Mouse (Mus musculus) lung, adult 2 months (tissue): Measurements from ENCODE around the gene Klk6. TPM values are rescaled to one million over a fixed set of nuclear protein-coding genes. Genes with fewer than 3 reads are reported as not detected.

ENCODE experiments used
- DNase-seq: peaks from one replicate; pipeline ENCODE4 v3.0.0; 2022
- H3K4me1 ChIP-seq: fragments of 200-500 bp; 2 replicates; pipeline ENCODE4 v1.6.1; 2011; ENCODE audit warnings: low read length; ENCODE audit not compliant: control insufficient read depth, insufficient read depth
- H3K4me3 ChIP-seq: fragments of 200-500 bp; replicated peaks from 2 replicates; pipeline ENCODE3; 2011; ENCODE audit warnings: low read depth, mild to moderate bottlenecking, control low read depth, low read length; ENCODE audit errors: extremely low read depth
- CTCF ChIP-seq: fragments of 200-500 bp; IDR thresholded peaks from 2 replicates; pipeline ENCODE4 v1.5.1; 2011; ENCODE audit warnings: mild to moderate bottlenecking, low read length, control low read depth; ENCODE audit not compliant: insufficient read depth
- POLR2A ChIP-seq: fragments of 200-500 bp; IDR thresholded peaks from 2 replicates; pipeline ENCODE4 v1.6.1; 2011; ENCODE audit warnings: low read depth, mild to moderate bottlenecking, control low read depth, low read length, borderline replicate concordance; ENCODE audit errors: extremely low read depth
- WGBS: fragments of 180-500 bp; shearing (Covaris S2); methylation state at CpG from one replicate; pipeline ENCODE4 v1.1.7; 2018; 5-methylcytosine and 5-hydroxymethylcytosine counted together
- polyA plus RNA-seq: library from polyadenylated mRNA; depleted of rRNA; stranded (reverse); fragments of >200 nt; gene quantifications from 2 replicates; pipeline ENCODE4 v1.2.3, GENCODE M21; 2012

Gene Klk6
- polyA plus RNA-seq, 1 experiment: 0.13 TPM

- TF ChIP-seq CTCF: no peak
- TF ChIP-seq POLR2A: no peak
- no peak for DNase-seq
- Histone ChIP-seq H3K4me1 (no peaks in the 10 kb centered on the region), H3K4me3 (no peak within 1 kb of the TSS)
- 53% methylated on average over 5 of the region's 5 CpGs for WGBS
Observed at GRCm38 (mm10) chr7:43810994-43811393, 13.3 kb upstream of the Klk6 start, which contains the start of gene Klk7. Gene Klk7 (plus strand): TSS chr7:43811294.

- WGBS: 85% methylated on average over 7 of the region's 7 CpGs
- no peak for TF ChIP-seq POLR2A
- no peak for TF ChIP-seq CTCF
- DNase-seq: no peak
- Histone ChIP-seq H3K4me1 (no peaks in the 10 kb centered on the region), H3K4me3 (no peak overlapping the region)
Observed at GRCm38 (mm10) chr7:43815211-43815610, 9.1 kb upstream of the Klk6 start.

DNA sequence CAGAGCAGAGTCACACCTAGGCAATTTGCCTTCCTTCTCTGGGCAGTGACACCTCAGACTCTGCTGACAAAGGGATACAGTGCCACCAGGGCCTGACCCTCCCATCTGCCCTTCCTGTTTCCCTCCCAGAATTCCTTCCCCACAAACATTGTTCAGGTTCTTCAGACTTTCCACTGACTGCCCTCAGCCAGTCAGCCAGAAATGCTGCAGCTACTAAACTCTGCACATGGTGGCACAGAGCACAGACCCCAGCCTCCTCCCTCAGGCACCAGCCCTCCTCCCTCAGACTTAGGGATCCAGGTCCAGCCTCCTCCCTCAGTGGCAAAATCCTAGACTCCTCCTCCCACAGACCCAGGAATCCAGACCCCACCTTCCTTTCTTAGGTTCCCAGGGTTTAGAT lies 7.6 kb upstream of the Klk6 start:
- Histone ChIP-seq H3K4me1 (no peaks in the 10 kb centered on the region), H3K4me3 (no peak overlapping the region)
- no peak for TF ChIP-seq POLR2A
- TF ChIP-seq CTCF: no peak
- no peak for DNase-seq

DNA sequence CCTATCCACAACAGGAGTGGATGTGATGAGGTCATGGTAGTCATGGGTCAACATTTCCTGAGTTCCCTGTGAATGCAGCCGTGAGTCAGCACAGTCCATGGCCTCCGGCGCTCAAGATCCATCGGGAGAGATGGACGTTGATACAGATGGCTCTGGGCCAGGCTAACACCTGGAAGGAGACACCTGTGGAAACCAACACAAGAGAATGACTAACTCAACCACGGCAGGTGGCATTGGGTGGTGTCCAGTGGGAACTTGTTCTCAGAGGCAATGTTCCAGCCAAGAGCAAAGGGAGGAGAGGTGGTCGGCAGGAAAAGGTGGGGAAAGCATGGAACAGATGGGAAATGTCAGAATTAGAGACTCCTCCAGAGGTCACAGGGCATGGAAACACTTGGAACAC lies 2.7 kb upstream of the Klk6 start:
- TF ChIP-seq CTCF: no peak
- no peak for TF ChIP-seq POLR2A
- Histone ChIP-seq H3K4me3 (no peak overlapping the region), H3K4me1 (no peaks in the 10 kb centered on the region)
- no peak for DNase-seq
- 86% methylated on average over 7 of the region's 7 CpGs for WGBS

- DNase-seq: no peak
- WGBS: 84% methylated on average over 5 of the region's 5 CpGs
- Histone ChIP-seq H3K4me3 (no peak overlapping the region), H3K4me1 (no peaks in the 10 kb centered on the region)
- no peak for TF ChIP-seq POLR2A
Observed at GRCm38 (mm10) chr7:43826056-43826455, 1.8 kb downstream of the Klk6 start.

DNA sequence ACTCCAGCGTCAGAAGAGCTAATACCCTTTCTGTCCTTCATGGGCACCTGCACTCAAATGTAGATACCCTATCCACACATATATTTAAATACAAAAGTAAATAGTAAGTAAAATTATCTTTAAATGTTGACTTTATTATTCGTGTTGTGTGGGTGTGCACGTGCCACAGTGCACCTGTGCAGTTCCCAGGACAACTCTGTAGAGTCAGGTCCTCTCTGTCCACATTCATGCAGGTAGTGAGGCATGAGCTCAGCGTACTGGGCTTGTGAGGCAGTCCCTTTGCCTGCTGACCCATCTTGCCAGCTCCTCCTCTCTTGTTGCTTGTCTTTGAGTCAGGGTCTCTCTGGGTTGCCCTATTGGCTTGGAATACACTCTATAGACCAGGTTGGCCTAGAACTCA lies 3.4 kb downstream of the Klk6 start:
- no peak for TF ChIP-seq POLR2A
- no peak for TF ChIP-seq CTCF
- no peaks in the 10 kb centered on the region for H3K4me1 ChIP-seq
- no peak overlapping the region for H3K4me3 ChIP-seq
- WGBS: 73% methylated on average over 4 of the region's 4 CpGs
- DNase-seq: no peak

DNA sequence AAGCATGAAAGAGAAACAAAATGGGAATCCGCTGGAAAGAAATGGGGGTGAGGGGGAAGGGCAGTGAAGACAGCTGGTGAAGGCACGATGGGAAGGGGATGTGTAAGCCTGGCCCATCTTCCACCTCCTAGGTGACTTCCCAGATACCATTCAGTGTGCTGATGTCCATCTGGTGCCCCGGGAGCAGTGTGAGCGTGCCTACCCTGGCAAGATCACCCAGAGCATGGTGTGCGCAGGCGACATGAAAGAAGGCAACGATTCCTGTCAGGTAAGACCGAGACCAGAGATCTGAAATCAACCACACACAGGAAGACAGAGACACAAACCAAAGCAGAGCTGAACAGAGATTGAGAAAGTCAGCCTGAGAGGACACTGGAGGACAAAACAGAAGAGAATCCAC lies 4.7 kb downstream of the Klk6 start:
- 88% methylated on average over 8 of the region's 8 CpGs for WGBS
- no peak overlapping the region for H3K4me3 ChIP-seq

GRCm38 (mm10) chr7:43841701-43842100 lies 17.4 kb downstream of the Klk6 start, which contains the start of gene Klk5:
Gene Klk5 (plus strand): TSS chr7:43841971.
- Histone ChIP-seq H3K4me3 (no peak within 1 kb of the TSS), H3K4me1 (no peaks in the 10 kb centered on the region)
- TF ChIP-seq POLR2A: no peak
- TF ChIP-seq CTCF: no peak
- no peak for DNase-seq
- WGBS: 45% methylated on average over 3 of the region's 3 CpGs

More for the DNA sequence above, 4.7 kb downstream of the Klk6 start:
- H3K4me1 ChIP-seq: no peaks in the 10 kb centered on the region
- DNase-seq: no peak
- TF ChIP-seq POLR2A: no peak
- no peak for TF ChIP-seq CTCF

DNA sequence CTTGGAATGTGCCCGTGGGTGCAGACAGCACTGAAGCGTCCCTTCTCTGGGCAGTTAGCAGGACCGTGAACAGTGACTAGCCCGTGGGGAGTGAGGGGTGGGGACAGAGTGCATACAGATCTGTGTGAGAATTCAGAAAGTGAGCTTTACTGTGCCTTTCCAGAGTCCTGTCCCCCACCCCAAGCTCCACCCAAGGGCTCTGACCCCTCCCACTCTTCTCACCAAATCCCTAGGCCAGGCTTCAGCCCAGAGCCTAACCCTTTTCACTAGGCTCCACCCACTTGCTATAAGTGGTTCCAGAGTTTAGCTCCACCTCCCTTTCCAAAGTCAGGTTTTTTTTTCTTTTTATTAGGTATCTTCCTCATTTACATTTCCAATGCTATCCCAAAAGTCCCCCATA lies 19.5 kb downstream of the Klk6 start:
- Histone ChIP-seq H3K4me3 (no peak overlapping the region), H3K4me1 (no peaks in the 10 kb centered on the region)
- WGBS: 82% methylated on average over 4 of the region's 4 CpGs
- no peak for DNase-seq
- no peak for TF ChIP-seq POLR2A
- no peak for TF ChIP-seq CTCF

GRCm38 (mm10) chr7:43851616-43852015 lies 27.3 kb downstream of the Klk6 start:
- no peak for TF ChIP-seq POLR2A
- no peak for TF ChIP-seq CTCF
- DNase-seq: no peak
- H3K4me3 ChIP-seq: no peak overlapping the region
- H3K4me1 ChIP-seq: no peaks in the 10 kb centered on the region
- WGBS: 84% methylated on average over 6 of the region's 6 CpGs

DNA sequence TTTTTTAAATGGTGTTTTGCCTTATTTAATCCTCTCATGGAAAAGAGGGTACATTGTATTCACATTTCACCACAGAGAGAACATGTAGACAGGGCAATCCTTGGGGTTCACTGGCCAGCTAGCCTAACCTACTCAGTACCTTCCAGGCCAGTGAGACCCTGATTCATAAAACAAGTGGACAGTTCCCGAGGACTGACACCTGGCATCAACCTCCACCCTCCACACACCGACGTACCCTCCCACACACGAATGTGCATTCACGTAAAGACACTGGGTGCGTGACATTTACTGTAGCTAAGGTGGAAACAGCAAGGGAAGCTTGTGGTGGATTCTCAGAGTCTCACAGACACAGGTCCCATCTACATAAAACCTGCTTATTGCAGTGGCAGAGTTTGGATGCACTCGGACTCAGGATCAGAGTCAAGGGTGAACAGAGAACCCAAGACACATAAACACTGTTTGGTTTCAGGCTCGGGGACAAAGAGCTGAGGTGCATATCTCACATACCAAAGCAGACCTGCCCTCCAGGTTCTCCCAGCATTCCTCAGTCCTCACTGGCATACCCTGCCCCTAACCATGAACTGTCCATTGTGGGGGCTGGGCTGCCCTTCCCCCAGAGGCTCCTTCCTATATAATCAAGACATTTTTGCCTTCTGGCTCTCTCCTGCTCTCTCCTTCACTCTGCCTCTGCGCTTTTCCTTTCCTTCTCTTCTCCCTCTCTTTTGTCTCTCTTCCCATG lies 30.5 kb downstream of the Klk6 start:
- no peak for DNase-seq
- TF ChIP-seq POLR2A (no peak), CTCF (no peak)
- Histone ChIP-seq H3K4me3 (no peak overlapping the region), H3K4me1 (no peaks in the 10 kb centered on the region)
- WGBS: 65% methylated on average over 9 of the region's 9 CpGs
